Mouse (Mus musculus) midbrain, embryonic 12.5 days (tissue): Measurements from ENCODE around the gene Slco2b1. TPM values are rescaled to one million over a fixed set of nuclear protein-coding genes. Genes with fewer than 3 reads are reported as not detected.
"Not testable (repeated sequence)": the region's sequence is repeated elsewhere in the genome, so short reads cannot be mapped to it uniquely, and the experiment has no call there.

Experiments used
- ATAC-seq: fragments of 200-750 bp; cut with Nextera tagmentation; 2 replicates; pipeline ENCODE4 v1.8.0; 2017; ENCODE audit warnings: low read depth, moderate TSS enrichment, moderate library complexity; ENCODE audit not compliant: low FRiP score
- H3K27ac ChIP-seq: fragments of 300-500 bp; sonication (generic); replicated peaks from 2 replicates; pipeline ENCODE4 v1.5.1; 2016; ENCODE audit warnings: mild to moderate bottlenecking
- H3K27me3 ChIP-seq: fragments of 300-500 bp; sonication (generic); 2 replicates; pipeline ENCODE4 v1.6.1; 2016; ENCODE audit warnings: mild to moderate bottlenecking
- H3K36me3 ChIP-seq: fragments of 300-500 bp; sonication (generic); 2 replicates; pipeline ENCODE4 v1.6.1; 2016
- H3K4me1 ChIP-seq: fragments of 300-500 bp; sonication (generic); 2 replicates; pipeline ENCODE4 v1.6.1; 2016
- H3K4me2 ChIP-seq: fragments of 300-500 bp; sonication (generic); replicated peaks from 2 replicates; pipeline ENCODE4 v1.6.1; 2016; ENCODE audit warnings: mild to moderate bottlenecking, moderate library complexity
- H3K4me3 ChIP-seq: fragments of 300-500 bp; sonication (generic); 2 replicates; pipeline ENCODE4 v1.5.1; 2016; ENCODE audit warnings: mild to moderate bottlenecking
- H3K9ac ChIP-seq: fragments of 300-500 bp; sonication (generic); replicated peaks from 2 replicates; pipeline ENCODE4 v1.6.1; 2016; ENCODE audit warnings: mild to moderate bottlenecking, moderate library complexity
- H3K9me3 ChIP-seq: fragments of 300-500 bp; sonication (generic); 2 replicates; pipeline ENCODE4 v1.6.1; 2016; ENCODE audit warnings: mild to moderate bottlenecking
- WGBS: fragments of 180-500 bp; shearing (Covaris S2); methylation state at CpG from one replicate; pipeline ENCODE4 v1.1.7; 2016; 5-methylcytosine and 5-hydroxymethylcytosine counted together
- polyA plus RNA-seq: library from polyadenylated mRNA; unstranded; fragments of >200 nt; fragmentation: Nextera tagmentation; extraction: Ambion mirVana; gene quantifications from 2 replicates; pipeline ENCODE4 v1.2.1, GENCODE M21; 2016

Gene Slco2b1
- polyA plus RNA-seq = 3.4 and 3.7 TPM in 2 replicates

DNA sequence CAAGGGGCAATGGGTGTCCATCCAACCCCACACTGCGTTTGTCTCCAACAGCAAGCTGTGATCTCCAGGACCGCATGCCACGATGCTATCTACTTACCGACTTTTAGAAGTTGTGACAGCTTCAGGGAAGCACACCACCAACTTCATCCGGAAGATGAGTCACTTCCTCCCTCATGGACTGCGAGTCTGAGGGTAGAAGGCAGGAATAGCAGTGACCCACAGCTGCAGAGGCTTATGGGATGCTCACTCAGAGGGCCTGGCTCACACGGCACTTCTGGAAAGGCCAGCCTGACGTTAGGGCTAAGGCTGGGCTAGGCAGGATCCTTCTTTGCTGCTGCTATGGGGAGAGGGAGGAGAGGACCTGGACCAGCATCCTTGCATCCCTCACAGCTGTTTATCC lies at the start of gene Slco2b1:
Slco2b1 (minus strand) TSS at position 175 of the 400 bp plus-strand sequence.
- Histone ChIP-seq H3K4me3 (no peak within 1 kb of the TSS), H3K36me3 (no peaks in the 10 kb centered on the region), H3K4me1 (no peaks in the 10 kb centered on the region), H3K27me3 (no peaks in the 10 kb centered on the region), H3K27ac (no peak within 1 kb of the TSS), H3K4me2 (no peak within 1 kb of the TSS), H3K9ac (no peak within 1 kb of the TSS), H3K9me3 (no peaks in the 10 kb centered on the region)
- ATAC-seq = no peak
- WGBS = 85% methylated on average over 8 of the region's 8 CpGs

DNA sequence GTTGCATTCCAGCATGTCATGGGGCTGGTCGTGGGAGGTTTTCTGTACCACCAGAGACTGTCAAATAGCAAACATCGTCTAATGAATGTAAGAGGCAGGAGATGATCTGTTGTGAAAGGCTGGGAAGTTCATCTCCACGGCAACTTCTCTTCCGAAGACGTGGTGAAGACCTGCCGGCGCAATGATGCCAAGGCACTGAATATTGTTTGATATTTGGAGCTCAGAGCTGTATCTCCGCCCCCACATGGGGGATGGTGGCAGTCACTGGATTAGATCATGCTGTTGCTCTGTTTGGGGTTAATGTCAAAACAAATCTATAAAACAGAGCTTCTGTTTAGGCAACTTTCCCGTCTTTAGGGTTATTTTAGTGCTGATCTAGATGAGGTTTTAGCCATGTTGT lies 28.1 kb upstream of the Slco2b1 start:
- 53% methylated on average over 9 of the region's 9 CpGs for WGBS
- H3K27ac ChIP-seq = no peak overlapping the region
- no peaks in the 10 kb centered on the region for H3K9me3 ChIP-seq
- H3K27me3 ChIP-seq = no peaks in the 10 kb centered on the region
- no peak for ATAC-seq
- no peaks in the 10 kb centered on the region for H3K36me3 ChIP-seq
- no peak overlapping the region for H3K4me2 ChIP-seq
- H3K4me3 ChIP-seq = no peak overlapping the region
- H3K4me1 ChIP-seq = peaks cover 4% of the 10 kb centered on the region; the same call in 1 of the 2 replicates
- no peak overlapping the region for H3K9ac ChIP-seq

DNA sequence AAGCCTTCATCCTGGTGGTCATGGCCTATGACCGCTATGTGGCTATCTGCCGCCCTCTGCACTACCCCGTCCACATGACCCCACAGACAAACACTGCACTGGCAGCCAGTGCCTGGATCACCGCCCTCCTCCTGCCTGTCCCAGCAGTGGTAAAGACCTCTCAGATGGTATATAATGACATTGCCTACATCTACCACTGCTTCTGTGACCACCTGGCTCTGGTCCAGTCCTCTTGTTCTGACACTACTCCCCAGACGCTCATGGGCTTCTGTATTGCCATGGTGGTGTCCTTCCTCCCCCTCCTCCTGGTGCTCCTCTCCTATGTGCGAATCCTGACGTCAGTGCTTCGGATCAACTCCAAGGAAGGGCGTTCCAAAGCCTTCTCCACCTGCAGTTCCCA lies 24.4 kb upstream of the Slco2b1 start:
- ATAC-seq = not testable (repeated sequence)

DNA sequence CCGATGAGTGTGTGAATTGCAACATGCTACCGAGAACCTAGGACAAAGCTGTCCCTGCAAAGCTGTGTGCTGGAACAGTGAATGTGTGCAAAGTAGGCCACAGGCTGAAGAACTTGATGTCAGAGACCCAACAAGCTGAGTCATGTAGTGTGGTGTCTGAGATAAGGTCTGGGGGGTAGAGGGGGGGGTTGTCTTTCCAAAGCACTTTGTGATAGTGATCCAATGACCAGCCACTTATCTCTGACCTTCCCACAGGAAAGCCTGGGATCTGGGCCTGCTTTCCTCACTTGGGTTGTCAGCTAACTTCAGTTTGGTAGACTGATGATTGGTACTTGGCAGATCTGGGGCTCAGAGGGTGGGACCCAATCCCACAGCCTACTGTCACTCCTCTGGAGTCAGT lies 23.5 kb upstream of the Slco2b1 start:
- H3K27me3 ChIP-seq = no peaks in the 10 kb centered on the region
- no peaks in the 10 kb centered on the region for H3K36me3 ChIP-seq
- no peak overlapping the region for H3K4me2 ChIP-seq
- no peaks in the 10 kb centered on the region for H3K9me3 ChIP-seq
- 94% methylated on average over 2 of the region's 2 CpGs for WGBS
- H3K27ac ChIP-seq = no peak overlapping the region
- H3K9ac ChIP-seq = no peak overlapping the region
- H3K4me3 ChIP-seq = no peak overlapping the region
- H3K4me1 ChIP-seq = peaks cover 4% of the 10 kb centered on the region; the same call in 1 of the 2 replicates
- no peak for ATAC-seq

More for the DNA sequence above, 24.4 kb upstream of the Slco2b1 start:
- H3K4me1 ChIP-seq, H3K27me3 ChIP-seq, H3K4me3 ChIP-seq, H3K4me2 ChIP-seq, H3K27ac ChIP-seq, H3K36me3 ChIP-seq, H3K9me3 ChIP-seq, H3K9ac ChIP-seq: not testable (repeated sequence)
- 89% methylated on average over 9 of the region's 9 CpGs for WGBS

DNA sequence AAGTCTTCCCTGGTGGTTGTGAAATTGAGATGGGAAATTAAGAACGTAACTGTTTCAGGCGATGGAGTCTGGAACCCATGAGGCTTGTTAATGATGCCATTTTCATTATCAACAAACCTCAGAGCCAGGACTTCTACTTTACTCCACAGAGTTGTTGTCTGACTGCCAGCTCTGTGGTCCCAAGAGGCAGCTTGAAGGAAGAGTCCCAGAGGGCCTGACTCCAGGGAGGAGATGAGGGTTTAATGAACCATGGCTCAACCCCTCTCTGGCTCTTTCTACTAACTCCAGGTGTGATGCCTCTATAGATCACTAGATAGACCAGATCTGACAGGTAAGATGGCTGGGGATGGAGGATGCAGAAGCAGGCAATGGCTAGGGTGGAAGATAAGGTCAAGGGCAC lies 18.8 kb upstream of the Slco2b1 start, which contains the start of gene Olfr520:
Olfr520 (plus strand) TSS at position 301 of the 400 bp plus-strand sequence.
- no peak within 1 kb of the TSS for H3K27ac ChIP-seq
- 92% methylated on average over 2 of the region's 2 CpGs for WGBS

DNA sequence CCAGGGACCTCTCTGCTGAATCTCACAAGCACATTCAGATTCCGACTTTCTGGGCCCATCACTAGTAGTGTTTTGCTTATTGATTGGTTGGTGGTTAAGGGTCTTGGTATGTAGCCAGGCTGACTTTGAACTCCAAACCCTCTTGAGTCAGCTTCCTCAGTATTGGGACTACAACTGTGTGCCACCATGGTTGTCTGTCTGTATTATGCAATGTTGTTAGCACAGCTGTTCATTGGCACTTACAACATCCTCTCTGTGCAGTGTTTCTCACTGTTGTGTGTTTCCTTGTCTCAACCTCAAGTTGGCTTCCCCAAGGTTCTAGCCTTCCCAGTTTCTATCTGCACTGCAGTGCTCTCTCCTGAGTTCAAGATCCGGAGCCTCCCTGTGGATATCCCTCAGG lies 5.4 kb upstream of the Slco2b1 start:
- ATAC-seq = no peak
- 86% methylated on average over 2 of the region's 2 CpGs for WGBS

More for the DNA sequence above, 18.8 kb upstream of the Slco2b1 start, which contains the start of gene Olfr520:
- no peaks in the 10 kb centered on the region for H3K27me3 ChIP-seq
- ATAC-seq = no peak
- H3K9me3 ChIP-seq = peaks cover 8% of the 10 kb centered on the region; the same call in 1 of the 2 replicates
- H3K4me3 ChIP-seq = no peak within 1 kb of the TSS
- no peaks in the 10 kb centered on the region for H3K36me3 ChIP-seq
- no peak within 1 kb of the TSS for H3K4me2 ChIP-seq
- H3K4me1 ChIP-seq = no peaks in the 10 kb centered on the region
- H3K9ac ChIP-seq = no peak within 1 kb of the TSS

DNA sequence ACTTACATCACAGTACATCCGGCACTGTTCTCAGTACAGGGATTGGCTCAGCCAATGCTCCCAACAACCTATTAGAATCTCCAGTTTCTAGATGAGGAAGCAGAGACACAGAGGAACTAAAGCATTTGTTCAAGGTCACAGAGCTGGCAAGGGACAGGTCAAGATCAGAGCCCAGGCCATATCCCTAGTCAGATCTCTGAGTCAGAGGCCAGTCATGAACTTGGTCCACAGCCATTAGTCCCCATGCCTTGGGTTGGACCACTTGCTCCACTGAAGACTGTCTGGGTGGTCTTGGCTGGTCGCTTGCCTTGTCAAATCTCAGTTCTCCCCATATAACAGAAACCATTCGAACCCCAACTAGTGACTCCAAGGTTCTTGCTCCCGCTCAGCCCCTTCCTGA lies 1.3 kb upstream of the Slco2b1 start:
- no peak for ATAC-seq
- H3K9me3 ChIP-seq = no peaks in the 10 kb centered on the region
- H3K27ac ChIP-seq = no peak overlapping the region
- no peak overlapping the region for H3K4me2 ChIP-seq
- H3K36me3 ChIP-seq = no peaks in the 10 kb centered on the region
- no peak overlapping the region for H3K9ac ChIP-seq
- no peaks in the 10 kb centered on the region for H3K27me3 ChIP-seq
- no peak overlapping the region for H3K4me3 ChIP-seq
- H3K4me1 ChIP-seq = no peaks in the 10 kb centered on the region
- WGBS = 90% methylated on average over 4 of the region's 4 CpGs

More for the DNA sequence above, 5.4 kb upstream of the Slco2b1 start:
- Histone ChIP-seq H3K9ac (no peak overlapping the region), H3K4me1 (no peaks in the 10 kb centered on the region), H3K9me3 (no peaks in the 10 kb centered on the region), H3K27me3 (0 out of 2 replicates have a peak, but pooled peaks cover 2% of the 10 kb centered on the region), H3K4me2 (no peak overlapping the region), H3K36me3 (no peaks in the 10 kb centered on the region), H3K27ac (no peak overlapping the region), H3K4me3 (no peak overlapping the region)

DNA sequence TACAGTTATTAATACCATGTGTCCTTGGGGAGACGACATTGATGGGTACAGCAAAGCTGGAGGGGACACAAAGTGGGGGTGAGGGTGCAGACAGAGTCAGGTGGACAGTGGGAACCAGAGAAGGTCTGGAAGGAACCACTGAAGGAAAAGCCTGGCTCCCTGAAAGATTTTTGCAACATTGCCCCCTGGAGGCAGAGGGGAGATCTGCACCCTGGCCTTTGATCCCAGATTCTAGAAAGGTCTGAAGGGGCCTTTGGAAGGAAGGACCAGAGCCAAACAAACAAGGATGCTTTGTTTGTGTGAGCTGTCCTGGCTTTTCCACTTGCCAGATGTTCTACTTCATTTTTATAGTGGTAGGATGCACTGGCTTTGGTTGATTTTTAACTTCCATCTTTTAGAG lies 664 bp downstream of the Slco2b1 start:
- no peak for ATAC-seq
- Histone ChIP-seq H3K27ac (no peak overlapping the region), H3K4me1 (no peaks in the 10 kb centered on the region), H3K36me3 (no peaks in the 10 kb centered on the region), H3K4me3 (no peak overlapping the region), H3K9me3 (no peaks in the 10 kb centered on the region), H3K4me2 (no peak overlapping the region), H3K27me3 (0 out of 2 replicates have a peak, but pooled peaks cover 2% of the 10 kb centered on the region), H3K9ac (no peak overlapping the region)
- 25% methylated on average over 1 of the region's 1 CpGs for WGBS

DNA sequence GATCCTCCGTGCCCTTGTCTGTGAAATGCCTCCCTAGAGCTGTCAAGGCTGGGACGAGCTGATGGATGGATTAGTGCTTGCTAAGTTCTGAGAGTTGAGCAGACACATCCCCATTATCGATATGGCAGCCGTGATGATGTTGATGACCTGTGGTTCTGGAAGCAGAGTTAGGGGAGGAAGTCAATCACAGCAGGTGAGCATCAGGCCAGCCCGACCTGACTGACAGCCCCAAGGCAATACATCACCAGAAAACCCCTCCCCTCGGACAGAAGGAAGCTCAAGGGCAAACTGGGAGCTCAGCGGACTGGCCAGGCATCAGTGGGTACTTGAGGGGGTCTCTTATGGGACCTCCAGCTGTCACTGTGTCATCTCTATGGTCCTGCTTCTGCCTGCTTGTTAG lies 1.1 kb downstream of the Slco2b1 start:
- no peak for ATAC-seq
- no peaks in the 10 kb centered on the region for H3K36me3 ChIP-seq
- H3K4me3 ChIP-seq = no peak overlapping the region
- H3K9ac ChIP-seq = no peak overlapping the region
- H3K9me3 ChIP-seq = no peaks in the 10 kb centered on the region
- H3K27me3 ChIP-seq = 0 out of 2 replicates have a peak, but pooled peaks cover 4% of the 10 kb centered on the region
- H3K4me1 ChIP-seq = no peaks in the 10 kb centered on the region
- WGBS = 82% methylated on average over 7 of the region's 7 CpGs
- no peak overlapping the region for H3K27ac ChIP-seq
- H3K4me2 ChIP-seq = no peak overlapping the region

DNA sequence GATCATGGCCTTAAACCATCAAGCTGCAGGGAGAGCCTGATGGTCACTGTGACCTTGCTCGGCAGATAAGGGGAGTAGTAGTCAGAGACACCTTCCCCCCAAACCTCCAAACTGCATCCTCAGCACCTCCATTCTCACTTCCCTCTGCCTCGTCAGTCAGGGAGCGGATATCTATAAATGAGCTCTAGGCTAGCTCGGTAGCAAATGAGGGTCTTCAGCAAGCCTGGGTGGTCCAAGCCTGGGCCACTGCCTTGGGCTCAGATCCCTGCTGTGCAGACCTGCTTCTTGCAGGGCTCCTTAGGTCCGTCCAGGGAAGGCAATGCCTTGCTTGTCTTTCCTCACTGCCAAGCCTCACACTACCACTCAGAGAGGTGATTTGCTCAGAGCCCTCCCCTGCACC lies 2.4 kb downstream of the Slco2b1 start:
- whole genome bisulfite sequencing = 76% methylated on average over 5 of the region's 5 CpGs
- Histone ChIP-seq H3K9me3 (no peaks in the 10 kb centered on the region), H3K9ac (no peak overlapping the region), H3K27ac (no peak overlapping the region), H3K4me1 (no peaks in the 10 kb centered on the region), H3K4me3 (no peak overlapping the region), H3K27me3 (0 out of 2 replicates have a peak, but pooled peaks cover 4% of the 10 kb centered on the region), H3K4me2 (no peak overlapping the region), H3K36me3 (no peaks in the 10 kb centered on the region)
- ATAC-seq = no peak

DNA sequence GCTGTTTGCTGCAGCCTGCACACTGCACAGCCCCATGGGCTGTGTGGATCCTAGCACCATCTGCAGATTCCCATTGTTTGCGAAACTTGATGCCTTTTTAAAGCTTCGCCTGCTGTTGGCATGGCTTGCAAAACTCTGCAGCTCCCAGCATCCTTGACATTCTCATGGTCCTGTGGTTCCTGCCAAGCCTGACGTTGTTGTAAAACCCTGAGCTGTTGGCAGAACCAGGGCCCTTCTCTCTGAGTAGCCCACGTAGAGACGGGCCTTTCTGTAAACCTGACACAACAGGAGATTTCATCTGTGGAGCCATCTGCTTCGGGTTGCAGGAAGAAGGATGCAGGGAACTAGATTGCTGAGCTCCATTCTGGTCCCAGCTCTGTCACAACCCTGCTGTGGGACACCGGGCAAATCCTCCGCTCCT lies 2.8 kb downstream of the Slco2b1 start:
- H3K9ac ChIP-seq = no peak overlapping the region
- no peak for ATAC-seq
- no peaks in the 10 kb centered on the region for H3K4me1 ChIP-seq
- 0 out of 2 replicates have a peak, but pooled peaks cover 4% of the 10 kb centered on the region for H3K27me3 ChIP-seq
- H3K4me2 ChIP-seq = no peak overlapping the region
- H3K4me3 ChIP-seq = no peak overlapping the region
- H3K9me3 ChIP-seq = no peaks in the 10 kb centered on the region
- no peak overlapping the region for H3K27ac ChIP-seq
- 69% methylated on average over 8 of the region's 8 CpGs for WGBS
- no peaks in the 10 kb centered on the region for H3K36me3 ChIP-seq

DNA sequence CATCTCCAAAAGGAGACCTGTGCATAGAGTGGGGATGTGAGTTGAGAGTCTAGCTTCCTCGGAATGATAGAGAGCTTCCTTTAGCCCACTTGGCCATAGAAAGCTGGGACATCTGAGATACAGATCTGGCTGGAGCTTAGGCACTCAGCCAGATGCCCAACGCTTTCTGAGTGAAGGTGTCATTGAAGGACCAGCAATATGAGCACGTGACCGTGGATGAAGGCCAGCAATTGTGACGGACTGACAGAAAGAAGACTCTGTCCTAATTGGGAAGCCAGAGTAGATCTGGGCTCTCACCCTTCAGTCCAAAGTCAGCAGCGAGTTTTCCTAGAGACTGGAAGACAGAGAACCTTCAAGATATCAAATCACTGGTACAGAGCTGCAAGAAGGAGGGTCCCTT lies 3.5 kb downstream of the Slco2b1 start:
- H3K4me1 ChIP-seq = no peaks in the 10 kb centered on the region
- no peak overlapping the region for H3K4me2 ChIP-seq
- no peak overlapping the region for H3K27ac ChIP-seq
- H3K4me3 ChIP-seq = no peak overlapping the region
- H3K27me3 ChIP-seq = 0 out of 2 replicates have a peak, but pooled peaks cover 4% of the 10 kb centered on the region
- 90% methylated on average over 6 of the region's 6 CpGs for WGBS
- ATAC-seq = no peak
- no peaks in the 10 kb centered on the region for H3K9me3 ChIP-seq
- H3K9ac ChIP-seq = no peak overlapping the region
- H3K36me3 ChIP-seq = no peaks in the 10 kb centered on the region
